Mouse (Mus musculus) liver, postnatal 0 days (tissue): Measurements from ENCODE around the gene Mak.

Experiments used
- CTCF ChIP-seq: sonication (generic); IDR thresholded peaks from 2 replicates; pipeline ENCODE4 v1.5.1; 2016; ENCODE audit warnings: antibody characterized with exemption, low read depth
- EP300 ChIP-seq: IDR thresholded peaks from 2 replicates; pipeline ENCODE4 v1.6.1; 2016; ENCODE audit warnings: antibody characterized with exemption, low read depth, mild to moderate bottlenecking

- TF ChIP-seq CTCF (no peak), EP300 (no peak)
Measured at GRCm38 (mm10) chr13:41045901-41046300, 33.6 kb downstream of the Mak start.
